Mouse (Mus musculus): Measurements from ENCODE around the gene Fzd2. TPM values are rescaled to one million over a fixed set of nuclear protein-coding genes. Genes with fewer than 3 reads are reported as not detected.
A peak's percentile ranks its signal among the peaks of the same experiment; 100 is the strongest.

Gene Fzd2
- polyA plus RNA-seq, 1 experiment from 2014 or later: 34.0 TPM

DNA sequence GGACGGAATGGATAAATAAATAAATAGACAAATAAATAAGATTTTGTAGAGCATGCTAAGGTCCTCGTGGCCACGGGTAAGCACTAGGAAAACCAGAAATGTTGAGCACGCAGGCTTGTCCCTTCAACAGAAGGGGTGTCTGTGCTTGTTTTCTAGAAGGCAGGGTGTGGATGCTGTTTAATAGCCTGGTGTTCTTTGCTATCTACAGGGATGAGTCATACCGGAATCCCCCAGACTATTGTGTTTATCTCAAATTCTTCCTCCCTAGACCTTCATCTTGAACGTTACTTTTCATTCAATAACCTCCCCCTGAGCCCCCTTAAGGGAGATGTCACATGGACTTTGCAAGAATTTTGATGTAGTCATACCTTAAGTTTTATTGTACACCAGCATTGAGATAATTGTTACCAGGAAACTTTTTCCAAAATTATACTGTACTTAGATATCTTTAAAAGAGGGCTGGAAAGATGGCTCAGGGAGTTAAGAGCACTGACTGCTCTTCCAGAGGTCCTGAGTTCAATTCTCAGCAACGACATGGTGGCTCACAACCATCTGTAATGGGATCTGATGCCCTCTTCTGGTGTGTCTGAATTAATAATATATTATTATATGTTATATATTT, 35.3 kb upstream of the Fzd2 start:
- Histone ChIP-seq H3K4me3 (replicated peaks) (no peak overlapping the region), H3K27me3 (no peaks in the 10 kb centered on the region), H3K4me2 (no peak overlapping the region), H3K4me1 (0 out of 2 replicates have a peak, but pooled peaks cover 3% of the 10 kb centered on the region), H3K27ac (no peak overlapping the region), H3K9me3 (replicated peaks) (no peaks in the 10 kb centered on the region), H3K36me3 (no peaks in the 10 kb centered on the region), H3K9ac (no peak overlapping the region)
- 82% methylated on average over 7 of the region's 7 CpGs for WGBS
- no peak for ATAC-seq (replicated peaks; ENCODE audit: low FRiP score)

DNA sequence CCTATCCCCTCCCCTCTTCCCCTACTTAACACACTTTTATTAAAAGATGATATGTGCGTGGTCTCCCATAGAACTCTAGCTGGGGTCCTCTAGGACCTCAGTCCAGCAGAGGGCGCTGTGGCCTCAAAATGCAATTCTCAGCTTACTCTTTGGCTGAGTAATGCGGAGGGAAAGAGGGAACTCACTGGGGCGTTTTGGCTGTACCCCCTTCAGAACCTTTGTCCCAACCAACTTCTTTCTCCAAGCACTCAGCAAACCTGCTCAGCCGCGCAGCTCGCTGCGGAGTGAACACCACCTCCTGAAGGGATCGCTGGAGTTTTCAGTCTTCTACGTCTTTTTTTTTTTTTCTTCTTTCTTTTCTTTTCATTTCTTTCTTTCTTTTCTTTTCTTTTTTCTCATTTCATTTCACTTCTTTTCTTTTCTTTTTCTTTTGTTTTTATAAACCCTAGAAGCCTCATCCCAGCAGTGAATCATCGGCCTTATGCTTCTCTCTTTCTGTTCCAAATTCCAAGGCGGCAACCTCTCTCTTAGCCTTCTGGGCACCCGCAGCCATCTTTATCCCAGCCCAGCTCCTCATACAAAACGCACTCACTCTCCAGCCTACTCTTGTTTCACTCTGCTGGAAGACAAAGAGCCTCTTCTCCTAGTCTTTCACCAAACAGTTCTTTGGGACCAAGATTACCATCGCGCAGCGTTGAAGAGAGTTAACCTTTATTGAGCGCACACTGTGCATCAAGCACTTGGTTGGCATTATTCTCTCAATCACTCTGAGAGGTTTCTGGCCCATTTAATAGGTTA, 31.1 kb upstream of the Fzd2 start:
- H3K27ac ChIP-seq: peak overlapping the region; percentile 64; the same call in 1 of the 2 replicates

GRCm38 (mm10) chr11:102575034-102575433, 29.2 kb upstream of the Fzd2 start:
- Histone ChIP-seq H3K9me3 (replicated peaks) (no peaks in the 10 kb centered on the region), H3K4me2 (no peak overlapping the region), H3K4me1 (peaks cover 23% of the 10 kb centered on the region), H3K27me3 (no peaks in the 10 kb centered on the region), H3K9ac (no peak overlapping the region), H3K27ac (no peak overlapping the region), H3K4me3 (replicated peaks) (no peak overlapping the region), H3K36me3 (no peaks in the 10 kb centered on the region)
- WGBS: 76% methylated on average over 1 of the region's 1 CpGs
- no peak for ATAC-seq (replicated peaks; ENCODE audit: low FRiP score)

More for the DNA sequence above, 31.1 kb upstream of the Fzd2 start:
- Histone ChIP-seq H3K36me3 (no peaks in the 10 kb centered on the region), H3K27me3 (no peaks in the 10 kb centered on the region), H3K9me3 (replicated peaks) (no peaks in the 10 kb centered on the region), H3K4me3 (replicated peaks) (peak overlapping the region; percentile 48), H3K4me2 (peak overlapping the region; percentile 84), H3K4me1 (peaks cover 3% of the 10 kb centered on the region; the same call in 1 of the 2 replicates), H3K9ac (peak overlapping the region; percentile 44)
- peak; percentile 70; the same call in 1 of the 2 replicates for ATAC-seq (replicated peaks; ENCODE audit: low FRiP score)
- WGBS: 12% methylated on average over 18 of the region's 18 CpGs

- H3K4me1 ChIP-seq: peaks cover 27% of the 10 kb centered on the region
- no peaks in the 10 kb centered on the region for H3K27me3 ChIP-seq
- no peak for ATAC-seq (replicated peaks; ENCODE audit: low FRiP score)
- 68% methylated on average over 13 of the region's 13 CpGs for WGBS
- no peak overlapping the region for H3K4me3 ChIP-seq (replicated peaks)
- H3K27ac ChIP-seq: no peak overlapping the region
- H3K36me3 ChIP-seq: no peaks in the 10 kb centered on the region
- H3K9me3 ChIP-seq (replicated peaks): no peaks in the 10 kb centered on the region
- no peak overlapping the region for H3K4me2 ChIP-seq
- no peak overlapping the region for H3K9ac ChIP-seq
Observed at GRCm38 (mm10) chr11:102576050-102576754, 28.0 kb upstream of the Fzd2 start.

GRCm38 (mm10) chr11:102578341-102579118, 25.7 kb upstream of the Fzd2 start:
- Histone ChIP-seq H3K9me3 (replicated peaks) (no peaks in the 10 kb centered on the region), H3K4me3 (replicated peaks) (peak overlapping the region; percentile 36), H3K27me3 (no peaks in the 10 kb centered on the region; the same call in 1 of the 2 replicates), H3K4me1 (peaks cover 41% of the 10 kb centered on the region), H3K4me2 (peak overlapping the region; percentile 61), H3K9ac (peak overlapping the region; percentile 47), H3K36me3 (no peaks in the 10 kb centered on the region), H3K27ac (peak overlapping the region; percentile 88)
- WGBS: 6% methylated on average over 27 of the region's 27 CpGs
- peak; percentile 68 for ATAC-seq (replicated peaks; ENCODE audit: low FRiP score)

GRCm38 (mm10) chr11:102579165-102580033, 24.8 kb upstream of the Fzd2 start, which contains the start of gene Gm11627:
Gm11627 (minus strand) TSS chr11:102579461.
- H3K9ac ChIP-seq: peak within 1 kb of the TSS; percentile 47
- no peaks in the 10 kb centered on the region; the same call in 1 of the 2 replicates for H3K27me3 ChIP-seq
- H3K4me2 ChIP-seq: peak within 1 kb of the TSS; percentile 61
- H3K4me3 ChIP-seq (replicated peaks): peak within 1 kb of the TSS; percentile 36
- WGBS: 13% methylated on average over 23 of the region's 23 CpGs
- H3K36me3 ChIP-seq: no peaks in the 10 kb centered on the region
- H3K27ac ChIP-seq: peak within 1 kb of the TSS; percentile 88
- no peaks in the 10 kb centered on the region for H3K9me3 ChIP-seq (replicated peaks)
- ATAC-seq (replicated peaks; ENCODE audit: low FRiP score): peak; percentile 37; the same call in 1 of the 2 replicates
- H3K4me1 ChIP-seq: peaks cover 41% of the 10 kb centered on the region

DNA sequence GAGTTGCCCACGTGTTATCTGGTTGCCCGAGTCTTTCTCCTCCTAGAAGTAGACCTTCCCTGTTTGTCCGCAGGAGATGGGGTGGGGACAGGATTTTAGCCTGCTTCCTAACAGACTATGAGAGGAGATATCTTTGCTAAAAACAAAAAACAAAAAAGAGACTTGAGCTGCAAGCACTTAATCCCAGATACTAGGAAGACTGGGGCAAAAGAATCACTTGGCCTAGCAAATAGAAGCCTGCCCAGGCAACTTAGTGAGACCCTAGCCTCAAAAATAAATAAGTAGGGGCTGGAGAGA, 24.2 kb upstream of the Fzd2 start:
- peak overlapping the region; percentile 61 for H3K4me2 ChIP-seq
- peak overlapping the region; percentile 88 for H3K27ac ChIP-seq
- no peaks in the 10 kb centered on the region; the same call in 1 of the 2 replicates for H3K27me3 ChIP-seq
- ATAC-seq (replicated peaks; ENCODE audit: low FRiP score): no peak
- peaks cover 41% of the 10 kb centered on the region for H3K4me1 ChIP-seq
- peak overlapping the region; percentile 36 for H3K4me3 ChIP-seq (replicated peaks)
- WGBS: 58% methylated on average over 3 of the region's 3 CpGs
- H3K9me3 ChIP-seq (replicated peaks): no peaks in the 10 kb centered on the region
- peak overlapping the region; percentile 47; the same call in 1 of the 2 replicates for H3K9ac ChIP-seq
- H3K36me3 ChIP-seq: no peaks in the 10 kb centered on the region

- Histone ChIP-seq H3K27ac (peak overlapping the region; percentile 86), H3K9ac (no peak overlapping the region), H3K4me1 (peaks cover 41% of the 10 kb centered on the region), H3K36me3 (no peaks in the 10 kb centered on the region), H3K4me2 (no peak overlapping the region), H3K4me3 (replicated peaks) (no peak overlapping the region), H3K9me3 (replicated peaks) (no peaks in the 10 kb centered on the region), H3K27me3 (no peaks in the 10 kb centered on the region; the same call in 1 of the 2 replicates)
- ATAC-seq (replicated peaks; ENCODE audit: low FRiP score): no peak
- WGBS: 35% methylated on average over 11 of the region's 11 CpGs
Observed at GRCm38 (mm10) chr11:102581281-102582015, 22.7 kb upstream of the Fzd2 start.

GRCm38 (mm10) chr11:102582016-102582610, 22.1 kb upstream of the Fzd2 start:
- Histone ChIP-seq H3K4me3 (replicated peaks) (no peak overlapping the region), H3K36me3 (no peaks in the 10 kb centered on the region), H3K9me3 (replicated peaks) (no peaks in the 10 kb centered on the region), H3K27ac (peak overlapping the region; percentile 86), H3K27me3 (no peaks in the 10 kb centered on the region; the same call in 1 of the 2 replicates), H3K4me1 (peaks cover 41% of the 10 kb centered on the region), H3K9ac (no peak overlapping the region), H3K4me2 (no peak overlapping the region; the same call in 1 of the 2 replicates)
- no peak; the same call in 1 of the 2 replicates for ATAC-seq (replicated peaks; ENCODE audit: low FRiP score)
- WGBS: 31% methylated on average over 13 of the region's 13 CpGs

GRCm38 (mm10) chr11:102582736-102583135, 21.5 kb upstream of the Fzd2 start:
- ATAC-seq (replicated peaks; ENCODE audit: low FRiP score): no peak
- Histone ChIP-seq H3K9me3 (replicated peaks) (no peaks in the 10 kb centered on the region), H3K4me2 (no peak overlapping the region; the same call in 1 of the 2 replicates), H3K27me3 (no peaks in the 10 kb centered on the region; the same call in 1 of the 2 replicates), H3K9ac (no peak overlapping the region), H3K27ac (peak overlapping the region; percentile 86), H3K4me1 (peaks cover 41% of the 10 kb centered on the region), H3K36me3 (no peaks in the 10 kb centered on the region), H3K4me3 (replicated peaks) (no peak overlapping the region)
- 16% methylated on average over 5 of the region's 5 CpGs for WGBS

Data from kidney, embryonic 15.5 days (tissue).